Mouse (Mus musculus) kidney, adult 2 months (tissue): ENCODE results near the gene Bloc1s1.

Source experiments
- CTCF ChIP-seq: fragments of 200-500 bp; conservative IDR thresholded peaks from 2 replicates; pipeline ENCODE4 v1.5.1; 2011; ENCODE audit warnings: low read depth, mild to moderate bottlenecking, control low read depth, low read length, moderate library complexity, mixed read lengths; ENCODE audit not compliant: insufficient read depth, insufficient read length
- POLR2A ChIP-seq: fragments of 200-500 bp; IDR thresholded peaks from one replicate; pipeline ENCODE4 v1.6.1; 2011; ENCODE audit warnings: low read depth, low read length, control low read depth

DNA sequence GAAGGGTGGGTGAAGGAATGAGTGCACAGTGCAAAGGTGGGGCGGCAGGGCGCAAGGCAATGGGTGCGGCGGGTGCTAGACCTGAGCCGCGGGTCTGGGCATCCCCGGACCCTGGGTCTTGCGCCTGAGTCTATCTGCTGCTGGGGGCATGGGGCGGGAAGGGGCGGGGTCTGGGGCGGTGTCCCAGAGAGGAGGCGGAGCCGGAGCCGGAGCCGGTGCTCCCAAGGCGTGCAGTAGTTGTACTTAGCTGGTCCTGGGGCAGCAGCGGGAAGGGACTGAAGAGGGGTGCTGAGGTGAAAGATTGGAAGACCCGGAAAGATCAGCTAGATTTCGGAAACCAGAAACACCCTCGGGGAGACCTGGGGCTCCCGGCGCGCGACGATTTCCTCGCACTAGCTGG, 9.7 kb upstream of the Bloc1s1 start, which contains the start of gene Itga7:
- no peak for TF ChIP-seq CTCF
- TF ChIP-seq POLR2A: no peak
